Mouse (Mus musculus) intestine, embryonic 16.5 days (tissue): Measurements from ENCODE around the gene Fhl3. TPM values are rescaled to one million over a fixed set of nuclear protein-coding genes. Genes with fewer than 3 reads are reported as not detected.

Source experiments
- ATAC-seq: fragments of 200-750 bp; cut with Nextera tagmentation; 2 replicates; pipeline ENCODE4 v1.8.0; 2017; ENCODE audit warnings: moderate TSS enrichment, moderate library complexity
- H3K27ac ChIP-seq: fragments of 300-500 bp; sonication (generic); 2 replicates; pipeline ENCODE4 v1.5.1; 2014; ENCODE audit warnings: mild to moderate bottlenecking, low read length
- H3K27me3 ChIP-seq: fragments of 300-500 bp; sonication (generic); replicated peaks from 2 replicates; pipeline ENCODE4 v1.6.1; 2014; ENCODE audit warnings: low read length, control low read depth, mixed read lengths; ENCODE audit not compliant: control insufficient read depth, insufficient read depth
- H3K36me3 ChIP-seq: fragments of 300-500 bp; sonication (generic); 2 replicates; pipeline ENCODE4 v1.6.1; 2014; ENCODE audit warnings: low read length, control low read depth; ENCODE audit not compliant: control insufficient read depth, insufficient read depth
- H3K4me1 ChIP-seq: fragments of 300-500 bp; sonication (generic); 2 replicates; pipeline ENCODE4 v1.6.1; 2014; ENCODE audit warnings: low read length, control low read depth, mixed read lengths; ENCODE audit not compliant: control insufficient read depth, insufficient read depth
- H3K4me2 ChIP-seq: fragments of 300-500 bp; sonication (generic); 2 replicates; pipeline ENCODE4 v1.6.1; 2014; ENCODE audit warnings: low read depth, low read length, control low read depth
- H3K4me3 ChIP-seq: fragments of 300-500 bp; sonication (generic); 2 replicates; pipeline ENCODE4 v1.5.1; 2014; ENCODE audit warnings: mild to moderate bottlenecking, low read length
- H3K9ac ChIP-seq: fragments of 300-500 bp; sonication (generic); 2 replicates; pipeline ENCODE4 v1.6.1; 2014; ENCODE audit warnings: low read depth, low read length
- H3K9me3 ChIP-seq: fragments of 300-500 bp; sonication (generic); 2 replicates; pipeline ENCODE4 v1.6.1; 2016; ENCODE audit warnings: low read length, control low read depth; ENCODE audit not compliant: control insufficient read depth
- WGBS: fragments of 180-500 bp; shearing (Covaris S2); extraction: QIAGEN DNeasy Blood & Tissue Kit; methylation state at CpG from one replicate; pipeline ENCODE4 v1.1.7; 2014; 5-methylcytosine and 5-hydroxymethylcytosine counted together
- polyA plus RNA-seq: library from polyadenylated mRNA; unstranded; fragments of >200 nt; fragmentation: Nextera tagmentation; extraction: Ambion mirVana; gene quantifications from 2 replicates; pipeline ENCODE4 v1.2.1, GENCODE M21; 2015

Gene Fhl3
- polyA plus RNA-seq, 1 experiment from 2014 or later = 5.1 TPM

- 53% methylated on average over 3 of the region's 3 CpGs for WGBS
- no peak overlapping the region for H3K27ac ChIP-seq
- peaks cover 61% of the 10 kb centered on the region for H3K27me3 ChIP-seq
- no peaks in the 10 kb centered on the region for H3K36me3 ChIP-seq
- no peaks in the 10 kb centered on the region for H3K9me3 ChIP-seq
- no peak overlapping the region for H3K4me3 ChIP-seq
- no peak overlapping the region for H3K4me2 ChIP-seq
- no peak overlapping the region for H3K9ac ChIP-seq
- H3K4me1 ChIP-seq = peaks cover 12% of the 10 kb centered on the region
- ATAC-seq = no peak
Measured at GRCm38 (mm10) chr4:124663034-124663433, 37.5 kb upstream of the Fhl3 start.

- H3K27me3 ChIP-seq = peaks cover 56% of the 10 kb centered on the region
Measured at GRCm38 (mm10) chr4:124664185-124664584, 36.3 kb upstream of the Fhl3 start.

GRCm38 (mm10) chr4:124664604-124665003 lies 35.9 kb upstream of the Fhl3 start:
- Histone ChIP-seq H3K9me3 (no peaks in the 10 kb centered on the region), H3K4me2 (no peak overlapping the region), H3K4me1 (no peaks in the 10 kb centered on the region), H3K9ac (no peak overlapping the region), H3K4me3 (no peak overlapping the region), H3K36me3 (no peaks in the 10 kb centered on the region), H3K27ac (no peak overlapping the region), H3K27me3 (peaks cover 55% of the 10 kb centered on the region)
- ATAC-seq = no peak
- WGBS = 69% methylated on average over 15 of the region's 15 CpGs

More at GRCm38 (mm10) chr4:124664185-124664584, 36.3 kb upstream of the Fhl3 start:
- Histone ChIP-seq H3K27ac (no peak overlapping the region), H3K4me3 (no peak overlapping the region), H3K4me1 (peaks cover 4% of the 10 kb centered on the region; the same call in 1 of the 2 replicates), H3K9me3 (no peaks in the 10 kb centered on the region), H3K4me2 (no peak overlapping the region), H3K36me3 (no peaks in the 10 kb centered on the region), H3K9ac (no peak overlapping the region)
- ATAC-seq = no peak
- WGBS = 68% methylated on average over 9 of the region's 9 CpGs

GRCm38 (mm10) chr4:124667476-124668033 lies 32.9 kb upstream of the Fhl3 start:
- H3K36me3 ChIP-seq = no peaks in the 10 kb centered on the region
- peaks cover 37% of the 10 kb centered on the region for H3K27me3 ChIP-seq
- no peak overlapping the region for H3K9ac ChIP-seq
- H3K27ac ChIP-seq = no peak overlapping the region
- no peaks in the 10 kb centered on the region for H3K9me3 ChIP-seq
- H3K4me1 ChIP-seq = no peaks in the 10 kb centered on the region
- WGBS = 44% methylated on average over 14 of the region's 14 CpGs
- no peak overlapping the region for H3K4me2 ChIP-seq
- H3K4me3 ChIP-seq = no peak overlapping the region
- ATAC-seq = no peak

DNA sequence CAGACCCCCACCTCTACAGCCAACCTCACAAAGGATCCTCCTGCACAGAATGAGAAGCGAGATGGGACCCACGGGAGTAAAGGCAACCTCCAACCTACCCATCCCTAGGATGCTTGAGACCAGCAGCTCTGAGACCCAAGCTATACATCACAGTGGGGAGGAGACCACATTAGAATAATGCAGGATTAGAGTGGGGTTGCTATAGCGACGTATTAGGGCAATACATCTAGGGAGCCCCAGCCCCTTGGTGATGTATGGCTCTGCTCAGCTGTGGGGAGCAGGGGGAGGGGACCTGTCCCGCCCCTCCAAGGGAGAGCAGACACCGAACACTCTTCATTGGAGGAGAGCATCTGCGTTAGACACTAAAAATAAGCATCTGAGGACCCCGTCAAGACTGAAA lies 32.4 kb upstream of the Fhl3 start:
- ATAC-seq = no peak
- Histone ChIP-seq H3K4me1 (no peaks in the 10 kb centered on the region), H3K4me2 (no peak overlapping the region), H3K36me3 (no peaks in the 10 kb centered on the region), H3K9me3 (no peaks in the 10 kb centered on the region), H3K27ac (no peak overlapping the region), H3K27me3 (peaks cover 32% of the 10 kb centered on the region), H3K9ac (no peak overlapping the region), H3K4me3 (no peak overlapping the region)
- WGBS = 18% methylated on average over 8 of the region's 8 CpGs

DNA sequence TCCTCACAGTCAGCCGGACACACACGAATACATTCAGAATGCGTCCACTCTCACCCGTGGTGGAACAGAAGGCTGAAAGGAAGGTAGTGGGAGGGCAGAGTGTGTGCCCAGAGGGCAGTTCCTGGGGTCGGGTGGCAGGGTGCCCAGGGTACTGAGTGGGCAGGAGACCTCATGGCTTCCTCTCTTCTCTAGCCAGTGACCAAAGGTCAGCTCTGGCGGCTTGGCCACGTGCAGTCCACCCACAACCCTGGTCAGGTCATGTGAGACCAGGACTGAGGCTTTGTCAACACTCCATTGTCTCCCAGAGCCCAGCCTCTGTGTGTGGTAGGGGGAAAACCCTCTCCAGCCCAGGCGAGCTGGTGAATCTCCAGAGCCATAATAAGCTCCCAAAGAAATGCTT lies 30.3 kb upstream of the Fhl3 start:
- no peak overlapping the region for H3K9ac ChIP-seq
- H3K4me2 ChIP-seq = no peak overlapping the region
- H3K4me1 ChIP-seq = no peaks in the 10 kb centered on the region
- H3K36me3 ChIP-seq = no peaks in the 10 kb centered on the region
- H3K4me3 ChIP-seq = no peak overlapping the region
- H3K9me3 ChIP-seq = no peaks in the 10 kb centered on the region
- ATAC-seq = no peak
- peaks cover 24% of the 10 kb centered on the region for H3K27me3 ChIP-seq
- WGBS = 61% methylated on average over 8 of the region's 8 CpGs
- no peak overlapping the region for H3K27ac ChIP-seq

DNA sequence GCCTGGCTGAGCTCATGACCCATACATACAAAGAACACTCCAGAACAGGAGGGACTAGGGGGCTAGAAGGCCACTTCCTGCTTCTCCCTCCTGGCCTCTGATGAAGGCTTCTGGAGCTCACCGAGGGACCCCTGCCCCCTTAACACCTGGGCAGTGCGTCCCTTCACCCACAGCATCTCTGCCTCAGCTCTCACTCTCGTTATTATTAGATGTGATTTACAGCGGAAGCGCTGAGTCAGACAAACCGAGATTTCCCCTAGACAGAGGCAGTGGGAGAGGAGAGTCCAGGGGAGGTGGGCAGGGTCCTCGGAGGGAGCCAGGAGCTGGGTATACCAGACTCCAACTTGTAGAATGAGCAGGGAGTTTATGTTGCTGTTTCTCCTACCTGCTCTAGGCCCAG lies 28.9 kb upstream of the Fhl3 start:
- ATAC-seq = no peak

DNA sequence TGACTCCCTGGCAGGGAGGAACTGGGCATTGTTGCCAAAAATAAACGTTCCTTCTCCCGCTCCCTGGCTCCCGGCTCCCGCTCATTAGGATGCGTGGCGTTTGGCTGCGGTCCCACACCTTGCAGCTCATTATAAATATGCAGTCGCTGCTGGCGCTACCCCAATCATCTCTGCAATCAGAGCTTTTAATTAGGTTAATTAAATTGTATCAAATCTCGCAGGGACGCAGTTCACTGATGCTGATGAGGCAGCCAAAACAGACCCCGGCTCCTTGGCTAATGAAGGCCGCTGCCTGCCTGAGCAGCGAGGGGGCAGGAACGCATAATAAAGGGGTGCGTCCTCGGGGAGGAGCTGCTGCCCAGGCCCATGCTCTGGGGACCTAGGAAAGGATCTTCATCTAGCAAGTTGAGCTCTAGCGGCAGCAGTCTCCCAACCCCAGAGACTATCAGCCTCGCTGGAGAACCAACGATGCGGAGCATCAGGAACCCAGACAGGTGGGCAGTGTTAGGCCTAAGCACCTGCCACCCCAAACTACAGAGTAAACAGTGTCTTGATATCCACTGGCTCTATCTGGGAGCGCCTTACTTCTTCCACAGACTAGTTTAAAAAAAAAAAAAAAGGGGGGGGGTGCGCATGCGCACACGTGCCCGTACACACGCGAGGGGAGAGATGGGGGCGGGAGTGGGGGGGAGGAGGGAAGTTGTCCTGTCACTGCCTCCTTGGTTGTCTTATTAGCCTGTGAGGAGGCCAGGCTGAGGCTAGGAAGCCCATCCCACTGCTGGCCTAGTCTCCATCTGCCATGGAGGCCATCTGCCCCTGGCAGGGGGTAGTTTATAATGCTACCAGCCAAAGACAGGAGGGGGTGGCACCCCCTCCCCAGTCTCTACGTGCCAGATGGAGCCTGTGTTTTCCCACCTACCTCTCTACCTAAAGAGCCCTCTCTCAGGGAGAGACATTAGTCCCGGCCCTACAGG lies 27.9 kb upstream of the Fhl3 start:
- ATAC-seq = 0 out of 2 replicates have a peak, but pooled peaks have one; percentile 23
- H3K4me1 ChIP-seq = no peaks in the 10 kb centered on the region
- peaks cover 20% of the 10 kb centered on the region; the same call in 1 of the 2 replicates for H3K27me3 ChIP-seq
- H3K4me2 ChIP-seq = peak overlapping the region; percentile 31; the same call in 1 of the 2 replicates
- H3K9ac ChIP-seq = no peak overlapping the region
- 7% methylated on average over 31 of the region's 31 CpGs for WGBS
- H3K9me3 ChIP-seq = no peaks in the 10 kb centered on the region
- H3K27ac ChIP-seq = no peak overlapping the region
- H3K4me3 ChIP-seq = no peak overlapping the region
- H3K36me3 ChIP-seq = no peaks in the 10 kb centered on the region

More for the DNA sequence above, 28.9 kb upstream of the Fhl3 start:
- no peak overlapping the region for H3K9ac ChIP-seq
- no peak overlapping the region for H3K4me2 ChIP-seq
- H3K9me3 ChIP-seq = no peaks in the 10 kb centered on the region
- H3K36me3 ChIP-seq = no peaks in the 10 kb centered on the region
- WGBS = 26% methylated on average over 7 of the region's 7 CpGs
- no peaks in the 10 kb centered on the region for H3K4me1 ChIP-seq
- no peak overlapping the region for H3K4me3 ChIP-seq
- H3K27me3 ChIP-seq = peaks cover 20% of the 10 kb centered on the region; the same call in 1 of the 2 replicates
- no peak overlapping the region for H3K27ac ChIP-seq

- Histone ChIP-seq H3K4me3 (no peak overlapping the region), H3K4me2 (no peak overlapping the region), H3K27ac (no peak overlapping the region), H3K27me3 (peaks cover 11% of the 10 kb centered on the region; the same call in 1 of the 2 replicates), H3K4me1 (no peaks in the 10 kb centered on the region), H3K9me3 (no peaks in the 10 kb centered on the region), H3K36me3 (no peaks in the 10 kb centered on the region), H3K9ac (no peak overlapping the region)
- WGBS = 70% methylated on average over 17 of the region's 17 CpGs
- ATAC-seq = no peak
Measured at GRCm38 (mm10) chr4:124674334-124675032, 26.0 kb upstream of the Fhl3 start.
